Mouse (Mus musculus) liver, embryonic 14.5 days (tissue): Measurements from ENCODE around the gene Gm44502. TPM values are rescaled to one million over a fixed set of nuclear protein-coding genes. Genes with fewer than 3 reads are reported as not detected.
A peak's percentile ranks its signal among the peaks of the same experiment; 100 is the strongest.

Source experiments
- ATAC-seq: fragments of 200-750 bp; cut with Nextera tagmentation; 2 replicates; pipeline ENCODE4 v1.8.0; 2017; ENCODE audit warnings: moderate number of reproducible peaks, mild to moderate bottlenecking, moderate library complexity; ENCODE audit not compliant: insufficient read depth
- DNase-seq, 3 experiments: peaks; one replicate each; pipeline ENCODE4 v3.0.0-alpha.2; 2012 to 2013; ENCODE audit warnings: low read depth in 3 of 3, low spot score in 3 of 3
- H3K27ac ChIP-seq: fragments of 300-500 bp; sonication (generic); 2 replicates; pipeline ENCODE4 v1.5.1; 2014; ENCODE audit warnings: moderate library complexity, mild to moderate bottlenecking, control low read depth, inconsistent platforms
- H3K27me3 ChIP-seq: fragments of 300-500 bp; sonication (generic); 2 replicates; pipeline ENCODE4 v1.6.1; 2014; ENCODE audit warnings: mild to moderate bottlenecking, low read length, moderate library complexity; ENCODE audit not compliant: control insufficient read depth, insufficient read depth
- H3K36me3 ChIP-seq: fragments of 300-500 bp; sonication (generic); replicated peaks from 2 replicates; pipeline ENCODE4 v1.6.1; 2014; ENCODE audit warnings: low read depth; ENCODE audit not compliant: control insufficient read depth, insufficient read depth
- H3K4me1 ChIP-seq, 2 experiments: fragments of 200-500 bp in 1 of 2; fragments of 300-500 bp in 1 of 2; sonication (generic) in 1 of 2; replicated peaks; 2 replicates each; pipeline ENCODE4 v1.6.1; 2012 to 2014; ENCODE audit warnings: antibody characterized with exemption in 1 of 2, inconsistent platforms in 1 of 2, low read length in 1 of 2; ENCODE audit not compliant: control insufficient read depth in 2 of 2, insufficient read depth in 2 of 2
- H3K4me2 ChIP-seq: fragments of 300-500 bp; sonication (generic); 2 replicates; pipeline ENCODE4 v1.6.1; 2014; ENCODE audit warnings: low read depth, mild to moderate bottlenecking, control low read depth, moderate library complexity
- H3K4me3 ChIP-seq, 2 experiments: fragments of 200-500 bp in 1 of 2; fragments of 300-500 bp in 1 of 2; sonication (generic) in 1 of 2; 2 replicates each; pipeline ENCODE4 v1.5.1; 2012 to 2014; ENCODE audit warnings: low read depth in 2 of 2, low read length in 2 of 2, mild to moderate bottlenecking in 2 of 2, control low read depth in 1 of 2, inconsistent platforms in 1 of 2, moderate library complexity in 1 of 2; ENCODE audit not compliant: insufficient read depth in 1 of 2
- H3K9ac ChIP-seq: fragments of 300-500 bp; sonication (generic); replicated peaks from 2 replicates; pipeline ENCODE4 v1.6.1; 2014; ENCODE audit warnings: mild to moderate bottlenecking, control low read depth, moderate library complexity
- H3K9me3 ChIP-seq: fragments of 300-500 bp; sonication (generic); 2 replicates; pipeline ENCODE4 v1.6.1; 2016; ENCODE audit warnings: low read length, mixed read lengths; ENCODE audit not compliant: control insufficient read depth
- CTCF ChIP-seq: IDR thresholded peaks from 2 replicates; pipeline ENCODE4 v1.5.1; 2016; ENCODE audit warnings: antibody characterized with exemption, low read depth, control low read depth
- EP300 ChIP-seq: IDR thresholded peaks from 2 replicates; pipeline ENCODE4 v1.6.1; 2016; ENCODE audit warnings: antibody characterized with exemption, low read depth
- WGBS: fragments of 180-500 bp; shearing (Covaris S2); extraction: QIAGEN DNeasy Blood & Tissue Kit; methylation state at CpG from one replicate; pipeline ENCODE4 v1.1.7; 2014; ENCODE audit not compliant: insufficient replicate concordance; 5-methylcytosine and 5-hydroxymethylcytosine counted together
- polyA plus RNA-seq, 2 experiments: library from polyadenylated mRNA; depleted of rRNA in 1 of 2; stranded (reverse) in 1 of 2; unstranded in 1 of 2; fragments of >200 nt; fragmentation: Nextera tagmentation in 1 of 2; extraction: Ambion mirVana in 1 of 2; gene quantifications; 2 replicates each; pipeline versions ENCODE4 v1.2.1 to v1.2.3; 2012 to 2014

Gene Gm44502
- polyA plus RNA-seq, 2 experiments = 0.14 to 0.19 TPM

DNA sequence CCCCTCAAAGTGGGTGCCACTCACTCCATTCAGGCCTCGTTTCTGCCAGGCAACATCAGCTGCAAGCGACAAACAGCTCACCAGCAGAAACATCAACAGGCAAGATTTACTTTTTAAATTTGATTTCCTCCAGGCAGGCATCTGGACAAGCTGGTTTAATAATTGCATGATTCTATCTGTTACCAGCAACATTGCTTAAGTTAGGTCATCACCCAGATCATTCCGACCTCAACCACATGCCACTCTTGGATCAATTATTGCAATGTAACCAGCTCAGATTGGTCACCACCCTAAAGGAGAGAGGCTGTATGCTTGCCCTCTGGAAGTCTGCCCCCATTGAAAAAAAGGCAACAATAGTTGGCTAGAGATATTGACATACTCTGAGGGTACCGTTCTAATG lies 42.0 kb upstream of the Gm44502 start:
- no peak overlapping the region for H3K4me3 ChIP-seq
- whole genome bisulfite sequencing = 70% methylated on average over 4 of the region's 4 CpGs
- H3K9me3 ChIP-seq = no peaks in the 10 kb centered on the region
- no peak for TF ChIP-seq CTCF
- TF ChIP-seq EP300 = no peak
- no peak overlapping the region for H3K4me2 ChIP-seq
- H3K27ac ChIP-seq = no peak overlapping the region
- H3K27me3 ChIP-seq = no peaks in the 10 kb centered on the region
- H3K9ac ChIP-seq = no peak overlapping the region
- ATAC-seq (no peak), DNase-seq (no peak)
- H3K36me3 ChIP-seq = no peaks in the 10 kb centered on the region
- peaks cover 5 to 10% of the 10 kb centered on the region in 2 experiments for H3K4me1 ChIP-seq

DNA sequence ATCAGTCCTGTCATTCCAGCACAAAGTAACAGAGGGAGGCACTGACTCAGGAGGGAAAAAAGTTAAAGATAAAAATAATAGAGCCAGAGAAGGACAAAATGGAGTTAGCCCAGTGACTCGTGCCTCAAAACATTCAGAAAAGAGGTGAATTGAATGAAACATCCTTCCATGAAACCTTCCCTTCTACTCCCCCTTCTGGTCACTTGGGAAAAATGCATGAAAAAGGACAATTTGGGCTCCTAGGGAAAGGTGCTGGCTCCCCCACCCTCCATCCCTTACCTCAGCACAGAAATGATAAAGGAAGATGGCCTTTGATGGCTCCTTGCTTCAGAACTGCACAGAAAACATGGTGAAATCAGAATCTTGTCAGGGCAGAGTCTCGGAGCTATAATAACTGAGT lies 39.1 kb upstream of the Gm44502 start:
- H3K9me3 ChIP-seq = no peaks in the 10 kb centered on the region
- DNase-seq = peak in 1 of 3 experiments; percentile 16
- H3K27me3 ChIP-seq = no peaks in the 10 kb centered on the region
- no peak overlapping the region for H3K4me3 ChIP-seq
- WGBS = 24% methylated on average over 2 of the region's 2 CpGs
- no peaks in the 10 kb centered on the region for H3K36me3 ChIP-seq
- no peak overlapping the region for H3K27ac ChIP-seq
- no peak for TF ChIP-seq EP300
- TF ChIP-seq CTCF = peak; percentile 64
- no peak overlapping the region for H3K4me2 ChIP-seq
- no peaks in the 10 kb centered on the region for H3K4me1 ChIP-seq
- ATAC-seq = no peak
- H3K9ac ChIP-seq = no peak overlapping the region

DNA sequence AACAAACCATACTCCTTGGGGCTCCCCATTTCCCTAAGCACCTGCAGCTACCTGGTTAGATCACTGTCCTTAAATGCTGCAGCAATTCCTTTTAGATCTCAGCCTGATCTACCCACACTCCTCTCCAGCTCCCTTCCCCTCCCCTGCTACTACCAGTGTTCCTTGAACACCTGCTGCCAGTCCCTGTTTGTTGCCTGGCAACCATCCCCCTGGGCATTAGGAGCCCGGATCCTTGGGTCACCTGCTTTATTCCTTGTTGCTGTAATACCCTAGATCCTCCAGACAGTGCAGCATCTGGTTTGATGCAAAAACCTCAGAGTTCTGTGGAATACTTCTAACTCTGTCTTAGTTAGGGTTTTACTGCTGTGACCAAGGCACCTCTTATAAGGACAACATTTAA lies 35.6 kb upstream of the Gm44502 start:
- no peak for DNase-seq
- 41% methylated on average over 1 of the region's 1 CpGs for WGBS

DNA sequence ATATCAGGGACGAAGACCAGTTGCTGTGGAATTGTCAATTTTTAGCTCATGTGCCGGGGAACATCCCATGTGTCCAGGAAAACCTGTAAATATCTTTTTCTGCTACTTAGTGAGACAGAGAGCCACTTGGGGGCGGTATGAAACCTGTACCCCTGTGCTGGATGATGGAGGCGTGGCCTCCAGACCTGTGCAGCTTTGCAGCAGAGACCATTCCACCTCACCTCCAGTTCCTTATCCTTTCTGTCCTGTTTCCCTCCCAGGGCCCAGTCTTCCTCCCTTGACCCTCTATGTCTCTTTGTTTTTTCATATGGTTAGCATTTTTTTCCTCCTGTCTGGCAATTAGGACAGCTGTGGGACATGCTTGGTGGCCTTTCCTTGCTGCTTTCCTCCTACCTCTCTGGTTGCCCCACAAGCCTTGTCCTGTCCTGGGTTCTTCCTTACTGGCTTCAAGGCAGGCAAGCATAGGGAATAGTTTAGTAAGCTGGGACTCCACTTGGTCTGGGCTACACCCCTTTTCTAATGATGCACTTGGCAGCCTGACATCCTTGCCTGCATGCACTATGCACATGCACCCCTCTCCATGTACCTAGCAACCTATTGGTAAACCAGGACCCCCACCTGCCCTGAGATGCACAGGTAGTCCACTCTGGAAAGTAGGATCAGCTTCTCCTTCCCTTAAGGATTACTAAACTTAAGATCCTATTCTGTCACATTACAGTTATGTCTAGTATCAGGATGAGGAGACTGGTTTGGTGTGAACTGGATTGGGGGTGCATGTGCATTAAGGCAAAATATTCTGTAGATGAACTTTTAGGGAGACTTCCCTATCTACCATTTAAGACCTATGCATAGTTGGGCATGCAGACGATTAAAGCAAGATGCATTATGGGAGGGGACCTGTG lies 34.1 kb upstream of the Gm44502 start:
- Histone ChIP-seq H3K4me3 (no peak overlapping the region), H3K27me3 (no peaks in the 10 kb centered on the region; the same call in 1 of the 2 replicates), H3K9me3 (no peaks in the 10 kb centered on the region), H3K36me3 (no peaks in the 10 kb centered on the region), H3K4me2 (no peak overlapping the region), H3K27ac (no peak overlapping the region), H3K4me1 (no peaks in the 10 kb centered on the region), H3K9ac (no peak overlapping the region)
- DNase-seq (no peak), ATAC-seq (no peak)
- 28% methylated on average over 5 of the region's 5 CpGs for WGBS
- TF ChIP-seq CTCF (peak; percentile 35; the same call in 1 of the 2 replicates), EP300 (no peak)

More for the DNA sequence above, 35.6 kb upstream of the Gm44502 start:
- no peaks in the 10 kb centered on the region for H3K36me3 ChIP-seq
- no peak for TF ChIP-seq CTCF
- no peak for TF ChIP-seq EP300
- H3K9me3 ChIP-seq = no peaks in the 10 kb centered on the region
- no peaks in the 10 kb centered on the region; the same call in 1 of the 2 replicates for H3K27me3 ChIP-seq
- H3K4me2 ChIP-seq = no peak overlapping the region
- no peak overlapping the region for H3K27ac ChIP-seq
- H3K4me1 ChIP-seq = no peaks in the 10 kb centered on the region
- ATAC-seq = no peak
- H3K4me3 ChIP-seq = no peak overlapping the region
- no peak overlapping the region for H3K9ac ChIP-seq

DNA sequence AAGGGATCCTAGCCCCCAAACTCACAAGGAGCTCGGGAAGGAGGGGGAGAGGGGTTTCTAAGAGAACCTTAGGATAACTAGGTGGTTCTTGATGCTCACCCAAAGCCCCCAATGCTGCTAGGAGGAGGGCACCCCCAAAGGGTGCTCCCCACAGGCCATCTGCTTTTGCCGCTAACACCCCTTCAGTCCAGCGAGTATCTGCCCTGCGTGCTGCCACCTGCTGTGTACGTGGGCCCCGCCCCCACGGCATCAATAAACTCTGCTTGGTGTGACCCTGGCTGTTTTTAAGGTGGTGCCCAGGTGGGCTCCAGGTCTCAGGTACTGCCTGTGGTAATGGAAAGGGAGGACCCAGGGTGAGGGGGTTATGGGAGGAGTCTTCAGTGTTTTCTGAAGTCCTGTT lies 32.7 kb upstream of the Gm44502 start:
- Histone ChIP-seq H3K4me2 (no peak overlapping the region), H3K9ac (no peak overlapping the region), H3K4me1 (no peaks in the 10 kb centered on the region), H3K27me3 (no peaks in the 10 kb centered on the region; the same call in none of the 2 replicates), H3K4me3 (no peak overlapping the region), H3K9me3 (no peaks in the 10 kb centered on the region), H3K36me3 (no peaks in the 10 kb centered on the region), H3K27ac (no peak overlapping the region)
- no peak for DNase-seq
- TF ChIP-seq CTCF (no peak), EP300 (no peak)
- WGBS = 59% methylated on average over 7 of the region's 7 CpGs
- no peak for ATAC-seq
